Mouse (Mus musculus) hindbrain, embryonic 15.5 days (tissue): Measurements from ENCODE around the gene Edem2. TPM values are rescaled to one million over a fixed set of nuclear protein-coding genes. Genes with fewer than 3 reads are reported as not detected.
A peak's percentile ranks its signal among the peaks of the same experiment; 100 is the strongest.

Source experiments
- ATAC-seq: fragments of 200-750 bp; cut with Nextera tagmentation; 2 replicates; pipeline ENCODE4 v1.8.0; 2017; ENCODE audit warnings: low read depth, moderate number of reproducible peaks, moderate TSS enrichment; ENCODE audit not compliant: low FRiP score
- H3K27ac ChIP-seq: fragments of 300-500 bp; sonication (generic); replicated peaks from 2 replicates; pipeline ENCODE4 v1.5.1; 2015; ENCODE audit warnings: mild to moderate bottlenecking, inconsistent platforms
- H3K27me3 ChIP-seq: fragments of 300-500 bp; sonication (generic); 2 replicates; pipeline ENCODE4 v1.6.1; 2015; ENCODE audit warnings: control low read depth, inconsistent platforms
- H3K36me3 ChIP-seq: fragments of 300-500 bp; sonication (generic); 2 replicates; pipeline ENCODE4 v1.6.1; 2015; ENCODE audit warnings: control low read depth, inconsistent platforms
- H3K4me1 ChIP-seq: fragments of 300-500 bp; sonication (generic); replicated peaks from 2 replicates; pipeline ENCODE4 v1.6.1; 2015; ENCODE audit warnings: control low read depth, inconsistent platforms
- H3K4me2 ChIP-seq: fragments of 300-500 bp; sonication (generic); 2 replicates; pipeline ENCODE4 v1.6.1; 2015; ENCODE audit warnings: moderate library complexity, mild to moderate bottlenecking, inconsistent platforms
- H3K4me3 ChIP-seq: fragments of 300-500 bp; sonication (generic); 2 replicates; pipeline ENCODE4 v1.5.1; 2015; ENCODE audit warnings: mild to moderate bottlenecking, inconsistent platforms
- H3K9ac ChIP-seq: fragments of 300-500 bp; sonication (generic); 2 replicates; pipeline ENCODE4 v1.6.1; 2015; ENCODE audit warnings: inconsistent platforms
- H3K9me3 ChIP-seq: fragments of 300-500 bp; sonication (generic); 2 replicates; pipeline ENCODE4 v1.6.1; 2016; ENCODE audit warnings: control low read depth, inconsistent platforms
- WGBS: fragments of 180-500 bp; shearing (Covaris S2); methylation state at CpG from one replicate; pipeline ENCODE4 v1.1.7; 2015; 5-methylcytosine and 5-hydroxymethylcytosine counted together
- polyA plus RNA-seq: library from polyadenylated mRNA; unstranded; fragments of >200 nt; fragmentation: Nextera tagmentation; extraction: Ambion mirVana; gene quantifications from 2 replicates; pipeline ENCODE4 v1.2.1, GENCODE M21; 2015

Gene Edem2
- polyA plus RNA-seq, 1 experiment from 2014 or later: 42.4 TPM

GRCm38 (mm10) chr2:155696851-155697250 is 32.4 kb downstream of the Edem2 start:
- no peak overlapping the region for H3K9ac ChIP-seq

DNA sequence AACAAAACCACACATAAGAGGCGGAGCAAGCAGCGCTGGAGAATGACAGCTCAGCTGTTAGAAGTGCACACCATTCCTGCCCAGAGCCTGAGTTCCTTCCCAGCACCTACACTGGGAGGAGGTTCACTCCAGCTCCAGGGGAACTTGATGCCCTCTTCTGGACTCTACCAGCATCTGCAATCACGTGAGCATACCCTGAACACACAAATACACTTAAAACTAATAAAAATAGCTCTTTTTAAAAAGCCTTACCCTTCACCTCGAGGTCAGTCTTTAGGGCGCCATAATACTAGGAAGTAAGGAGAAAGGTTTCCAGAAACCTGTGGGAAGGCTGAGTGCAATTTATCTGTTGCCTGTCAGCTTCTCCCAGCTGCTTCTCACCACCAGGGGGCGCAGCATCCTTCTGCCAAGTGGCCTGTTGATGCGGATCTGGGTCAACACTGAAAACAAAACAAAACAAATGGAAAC is 33.1 kb downstream of the Edem2 start:
- 14% methylated on average over 7 of the region's 7 CpGs for WGBS
- no peaks in the 10 kb centered on the region for H3K9me3 ChIP-seq

More at GRCm38 (mm10) chr2:155696851-155697250, 32.4 kb downstream of the Edem2 start:
- H3K4me1 ChIP-seq: no peaks in the 10 kb centered on the region
- no peak for ATAC-seq
- no peak overlapping the region for H3K4me2 ChIP-seq
- H3K27me3 ChIP-seq: no peaks in the 10 kb centered on the region
- peaks cover 11% of the 10 kb centered on the region; the same call in 1 of the 2 replicates for H3K36me3 ChIP-seq
- WGBS: 74% methylated on average over 7 of the region's 7 CpGs
- H3K9me3 ChIP-seq: no peaks in the 10 kb centered on the region
- no peak overlapping the region for H3K27ac ChIP-seq
- H3K4me3 ChIP-seq: no peak overlapping the region

GRCm38 (mm10) chr2:155695316-155695715 is 34.0 kb downstream of the Edem2 start:
- Histone ChIP-seq H3K4me2 (no peak overlapping the region), H3K9me3 (no peaks in the 10 kb centered on the region), H3K9ac (no peak overlapping the region), H3K36me3 (no peaks in the 10 kb centered on the region), H3K27me3 (no peaks in the 10 kb centered on the region), H3K27ac (no peak overlapping the region), H3K4me3 (no peak overlapping the region), H3K4me1 (peaks cover 10% of the 10 kb centered on the region)
- ATAC-seq: no peak
- 71% methylated on average over 3 of the region's 3 CpGs for WGBS

More for the DNA sequence above, 33.1 kb downstream of the Edem2 start:
- H3K4me3 ChIP-seq: no peak overlapping the region
- no peak overlapping the region for H3K4me2 ChIP-seq
- no peak for ATAC-seq
- H3K9ac ChIP-seq: no peak overlapping the region
- H3K36me3 ChIP-seq: peaks cover 3% of the 10 kb centered on the region; the same call in 1 of the 2 replicates
- H3K4me1 ChIP-seq: peaks cover 2% of the 10 kb centered on the region
- H3K27me3 ChIP-seq: no peaks in the 10 kb centered on the region
- no peak overlapping the region for H3K27ac ChIP-seq

- Histone ChIP-seq H3K27ac (no peak overlapping the region), H3K27me3 (no peaks in the 10 kb centered on the region), H3K4me3 (no peak overlapping the region), H3K4me1 (peaks cover 16% of the 10 kb centered on the region), H3K9me3 (no peaks in the 10 kb centered on the region), H3K4me2 (no peak overlapping the region), H3K36me3 (no peaks in the 10 kb centered on the region), H3K9ac (no peak overlapping the region)
- ATAC-seq: no peak
- WGBS: 79% methylated on average over 2 of the region's 2 CpGs
These were observed 34.7 kb downstream of the Edem2 start for GRCm38 (mm10) chr2:155694564-155694963.

- H3K9ac ChIP-seq: no peak overlapping the region
- H3K4me3 ChIP-seq: no peak overlapping the region
- no peak overlapping the region for H3K27ac ChIP-seq
- H3K4me1 ChIP-seq: peaks cover 22% of the 10 kb centered on the region
- no peak for ATAC-seq
- H3K4me2 ChIP-seq: no peak overlapping the region
- H3K27me3 ChIP-seq: no peaks in the 10 kb centered on the region
- no peaks in the 10 kb centered on the region for H3K9me3 ChIP-seq
- no peaks in the 10 kb centered on the region for H3K36me3 ChIP-seq
- WGBS: 80% methylated on average over 4 of the region's 4 CpGs
These were observed 36.1 kb downstream of the Edem2 start for GRCm38 (mm10) chr2:155693136-155693535.

DNA sequence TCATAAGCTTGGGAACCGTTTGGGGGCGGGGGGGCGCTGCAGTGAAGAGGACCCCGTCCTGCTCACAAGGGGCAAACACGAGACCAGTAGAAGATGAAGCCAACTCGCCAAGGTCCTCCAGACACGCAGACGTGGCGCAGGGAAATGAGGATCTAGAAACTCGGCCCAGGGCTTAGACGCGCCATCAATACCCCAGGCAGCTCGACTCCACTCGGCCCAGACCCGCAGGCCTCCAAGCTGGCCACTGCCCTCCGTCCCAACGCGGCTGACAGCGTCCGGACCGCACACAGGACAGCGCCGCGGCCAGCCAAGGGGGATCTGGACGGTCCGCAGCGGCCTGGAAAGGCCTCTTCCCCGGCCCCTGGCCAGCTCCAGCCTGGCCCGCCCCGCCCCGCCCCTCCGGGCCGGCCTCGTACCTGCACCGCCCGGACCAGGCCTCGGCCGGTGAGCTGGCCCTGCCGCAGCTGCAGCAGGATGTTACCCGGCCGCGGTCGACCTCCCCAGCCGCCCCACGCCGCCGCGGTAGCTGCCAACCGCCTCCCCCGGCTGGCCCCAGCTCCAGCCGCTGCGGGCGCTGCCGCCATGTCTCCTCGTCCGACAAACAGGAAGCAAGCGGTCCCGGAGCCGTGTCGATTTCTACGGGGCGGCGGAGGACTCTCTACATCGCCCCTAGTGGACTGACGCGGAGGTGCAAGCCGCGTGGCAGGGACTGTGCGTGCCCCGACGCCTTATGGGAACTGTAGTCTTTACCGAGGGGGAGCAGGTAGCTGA is 37.4 kb downstream of the Edem2 start, which contains the start of gene Trpc4ap:
Gene Trpc4ap (minus strand): TSS at position 662 of the 771 bp plus-strand sequence.
- Histone ChIP-seq H3K9ac (peak within 1 kb of the TSS; percentile 74), H3K27ac (peak within 1 kb of the TSS; percentile 91), H3K27me3 (no peaks in the 10 kb centered on the region), H3K9me3 (no peaks in the 10 kb centered on the region), H3K4me2 (peak within 1 kb of the TSS; percentile 78), H3K4me3 (peak within 1 kb of the TSS; percentile 58), H3K4me1 (peaks cover 22% of the 10 kb centered on the region), H3K36me3 (no peaks in the 10 kb centered on the region)
- under 1% methylated on average over 57 of the region's 72 CpGs for WGBS
- peak; percentile 97 for ATAC-seq

GRCm38 (mm10) chr2:155691336-155691722 is 37.9 kb downstream of the Edem2 start:
- no peak for ATAC-seq
- 2% methylated on average over 8 of the region's 8 CpGs for WGBS
- H3K9me3 ChIP-seq: no peaks in the 10 kb centered on the region
- peak overlapping the region; percentile 74 for H3K9ac ChIP-seq
- no peaks in the 10 kb centered on the region for H3K27me3 ChIP-seq
- peak overlapping the region; percentile 58 for H3K4me3 ChIP-seq
- no peaks in the 10 kb centered on the region for H3K36me3 ChIP-seq
- peaks cover 22% of the 10 kb centered on the region for H3K4me1 ChIP-seq
- H3K4me2 ChIP-seq: peak overlapping the region; percentile 78
- peak overlapping the region; percentile 91 for H3K27ac ChIP-seq

- ATAC-seq: no peak
- 90% methylated on average over 4 of the region's 4 CpGs for WGBS
These were observed 40.1 kb downstream of the Edem2 start for GRCm38 (mm10) chr2:155689211-155689610.

GRCm38 (mm10) chr2:155687746-155688145 is 41.5 kb downstream of the Edem2 start:
- WGBS: 96% methylated on average over 11 of the region's 11 CpGs
- H3K27ac ChIP-seq: no peak overlapping the region
- H3K4me3 ChIP-seq: no peak overlapping the region
- peaks cover 27% of the 10 kb centered on the region for H3K4me1 ChIP-seq
- no peaks in the 10 kb centered on the region for H3K36me3 ChIP-seq
- H3K9me3 ChIP-seq: no peaks in the 10 kb centered on the region
- no peak overlapping the region for H3K4me2 ChIP-seq
- H3K27me3 ChIP-seq: no peaks in the 10 kb centered on the region
- H3K9ac ChIP-seq: no peak overlapping the region
- ATAC-seq: no peak

More at GRCm38 (mm10) chr2:155689211-155689610, 40.1 kb downstream of the Edem2 start:
- no peaks in the 10 kb centered on the region for H3K36me3 ChIP-seq
- no peak overlapping the region for H3K4me2 ChIP-seq
- H3K27ac ChIP-seq: no peak overlapping the region
- no peak overlapping the region for H3K9ac ChIP-seq
- no peak overlapping the region for H3K4me3 ChIP-seq
- no peaks in the 10 kb centered on the region for H3K27me3 ChIP-seq
- H3K4me1 ChIP-seq: peaks cover 27% of the 10 kb centered on the region
- no peaks in the 10 kb centered on the region for H3K9me3 ChIP-seq

DNA sequence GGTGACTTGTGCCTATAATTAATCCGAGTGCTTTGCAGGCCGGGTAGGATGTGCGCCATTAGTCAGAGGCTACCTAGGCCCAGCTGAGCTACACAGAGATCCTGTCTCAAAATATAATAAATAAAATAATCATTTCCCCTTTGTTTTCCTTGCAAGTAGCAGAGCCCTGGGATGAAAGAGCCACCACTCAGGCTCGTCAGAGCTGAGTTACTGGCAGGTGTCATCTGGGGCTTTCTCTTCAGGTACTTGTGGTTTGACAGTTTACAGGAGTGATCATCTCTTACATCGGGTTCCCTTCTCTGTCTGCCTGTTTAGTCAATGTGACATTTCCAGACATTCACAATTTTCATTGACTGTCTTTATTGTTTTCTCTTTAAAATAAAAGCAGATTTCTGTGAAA is 42.7 kb downstream of the Edem2 start:
- H3K27ac ChIP-seq: no peak overlapping the region
- no peak overlapping the region for H3K4me3 ChIP-seq
- H3K4me2 ChIP-seq: no peak overlapping the region
- 73% methylated on average over 5 of the region's 5 CpGs for WGBS
- no peak for ATAC-seq
- H3K9me3 ChIP-seq: no peaks in the 10 kb centered on the region
- H3K36me3 ChIP-seq: no peaks in the 10 kb centered on the region
- peaks cover 27% of the 10 kb centered on the region for H3K4me1 ChIP-seq
- H3K9ac ChIP-seq: no peak overlapping the region
- no peaks in the 10 kb centered on the region for H3K27me3 ChIP-seq

DNA sequence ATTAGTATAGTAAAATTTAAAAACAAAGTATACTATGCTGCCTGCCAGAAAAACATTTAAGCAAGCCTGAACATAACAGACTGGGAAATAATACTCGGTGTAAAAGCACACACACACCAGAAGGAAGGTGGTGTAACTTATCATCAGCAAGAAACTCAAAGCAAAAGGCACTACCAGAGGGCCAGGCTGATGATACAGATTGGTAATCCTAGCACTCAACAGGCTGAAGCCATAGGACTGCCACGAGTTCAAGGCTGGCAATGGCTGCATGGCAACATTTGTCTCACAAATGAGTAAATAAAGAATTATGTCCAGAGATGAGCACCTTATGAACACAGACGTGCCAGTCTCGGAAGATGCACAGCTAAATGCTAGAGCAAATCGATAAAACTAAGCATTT is 45.5 kb downstream of the Edem2 start:
- Histone ChIP-seq H3K4me2 (no peak overlapping the region), H3K4me1 (peaks cover 8% of the 10 kb centered on the region; the same call in 1 of the 2 replicates), H3K36me3 (no peaks in the 10 kb centered on the region), H3K4me3 (no peak overlapping the region), H3K9ac (no peak overlapping the region), H3K27me3 (no peaks in the 10 kb centered on the region), H3K27ac (no peak overlapping the region), H3K9me3 (no peaks in the 10 kb centered on the region)
- ATAC-seq: no peak
- 95% methylated on average over 5 of the region's 5 CpGs for WGBS

- H3K27me3 ChIP-seq: no peaks in the 10 kb centered on the region
- H3K4me1 ChIP-seq: peaks cover 8% of the 10 kb centered on the region; the same call in 1 of the 2 replicates
- no peak overlapping the region for H3K9ac ChIP-seq
- no peak overlapping the region for H3K4me3 ChIP-seq
- H3K36me3 ChIP-seq: no peaks in the 10 kb centered on the region
- no peak for ATAC-seq
- H3K27ac ChIP-seq: no peak overlapping the region
- WGBS: 66% methylated on average over 3 of the region's 3 CpGs
- no peaks in the 10 kb centered on the region for H3K9me3 ChIP-seq
- H3K4me2 ChIP-seq: no peak overlapping the region
These were observed 46.1 kb downstream of the Edem2 start for GRCm38 (mm10) chr2:155683137-155683536.
